Mouse (Mus musculus) lung, adult 2 months (tissue): Measurements from ENCODE around the gene Gm20388.

Experiments
- CTCF ChIP-seq: fragments of 200-500 bp; IDR thresholded peaks from 2 replicates; pipeline ENCODE4 v1.5.1; 2011; ENCODE audit warnings: mild to moderate bottlenecking, low read length, control low read depth; ENCODE audit not compliant: insufficient read depth
- POLR2A ChIP-seq: fragments of 200-500 bp; IDR thresholded peaks from 2 replicates; pipeline ENCODE4 v1.6.1; 2011; ENCODE audit warnings: low read depth, mild to moderate bottlenecking, control low read depth, low read length, borderline replicate concordance; ENCODE audit errors: extremely low read depth

GRCm38 (mm10) chr8:121293418-121293817, 1382.8 kb downstream of the Gm20388 start:
- no peak for TF ChIP-seq CTCF
- no peak for TF ChIP-seq POLR2A
